Mouse (Mus musculus) thymus, adult 2 months (tissue): ENCODE results near the gene Lin28a.

ENCODE experiments used
- CTCF ChIP-seq: fragments of 200-500 bp; IDR thresholded peaks from 2 replicates; pipeline ENCODE4 v1.5.1; 2012; ENCODE audit warnings: mild to moderate bottlenecking, control low read depth, low read length, moderate library complexity, borderline replicate concordance; ENCODE audit not compliant: control insufficient read depth, poor library complexity, insufficient read depth; ENCODE audit errors: extremely low read depth
- POLR2A ChIP-seq: fragments of 200-500 bp; IDR thresholded peaks from 2 replicates; pipeline ENCODE4 v1.6.1; 2012; ENCODE audit warnings: mild to moderate bottlenecking, low read length, control low read depth, moderate library complexity; ENCODE audit not compliant: control insufficient read depth, poor library complexity, insufficient read depth; ENCODE audit errors: extremely low read depth

GRCm38 (mm10) chr4:134061944-134062446, 43.4 kb upstream of the Lin28a start:
- no peak for TF ChIP-seq CTCF
- no peak for TF ChIP-seq POLR2A
